ENCODE assay signal across 10 mouse cellular contexts in the genomic region with DNA sequence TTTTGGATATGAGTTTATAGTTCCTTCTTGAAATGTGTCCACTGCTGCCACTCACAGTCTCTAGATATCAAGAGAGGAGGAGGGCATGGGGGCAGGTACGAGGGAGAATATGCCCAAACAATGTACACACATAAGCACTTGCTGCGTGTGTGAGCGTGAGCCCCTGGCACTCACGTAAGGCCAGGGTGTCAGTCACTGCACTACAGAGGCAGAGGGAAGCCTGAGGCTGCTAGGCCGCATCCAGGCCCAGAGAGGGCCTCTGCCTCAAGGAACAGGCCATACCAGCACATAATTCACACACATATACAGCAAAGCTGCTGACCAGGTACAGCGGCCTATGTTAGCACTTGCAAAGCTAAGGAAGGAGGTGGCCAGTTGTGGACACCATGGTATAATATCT. TPM values are rescaled to one million over a fixed set of nuclear protein-coding genes. Genes with fewer than 3 reads are reported as not detected.
DNase-seq lines count a peak whose midpoint lies in the region; ATAC-seq and TF ChIP-seq lines count a peak whose summit lies in the region.
"Had no signal": no experiment of that assay in that cellular context is flagged by ENCODE, and none has a peak within 500 bp of the region (broad histone marks: within the 10 kb centered on the region; RNA-seq: fewer than 3 reads in every experiment).

No protein-coding gene starts in this region.

- no peak overlapping the region for H3K4me2 ChIP-seq in forebrain, embryonic 11.5 days (ENCODE audit: low read depth, low read length, severe bottlenecking)
- H3K4me2 ChIP-seq in liver, embryonic 11.5 days, result peak overlapping the region; percentile 70
- peak overlapping the region; percentile 15; the same call in 1 of the 2 replicates for H3K4me2 ChIP-seq in heart, postnatal 0 days (ENCODE audit: low read depth, low read length)
- peak overlapping the region; percentile 82 for H3K4me2 ChIP-seq in liver, postnatal 0 days (ENCODE audit: low read depth, low read length)

- no peak for DNase-seq in forebrain, embryonic 10.5 days (ENCODE audit: extremely low spot score, low spot score)
- no peak for DNase-seq in forebrain, embryonic 11.5 days (ENCODE audit: low spot score)
- DNase-seq in liver, embryonic 11.5 days (ENCODE audit: low spot score), result no peak
- DNase-seq in liver, result no peak
- no peak for DNase-seq in heart, postnatal 0 days (ENCODE audit: low spot score)
- DNase-seq in liver, postnatal 0 days, result peak; percentile 13
- DNase-seq in embryo, embryonic 10.5 days (ENCODE audit: low spot score), result no peak
- no peak for DNase-seq in layer of hippocampus, adult 11-12 months (ENCODE audit: low spot score)

- H3K27ac ChIP-seq in forebrain, embryonic 10.5 days, result no peak overlapping the region
- H3K27ac ChIP-seq in forebrain, embryonic 11.5 days (ENCODE audit: low read depth, low read length), result no peak overlapping the region
- no peak overlapping the region for H3K27ac ChIP-seq in liver, embryonic 11.5 days (ENCODE audit: low read depth, low read length)
- 0 out of 2 replicates have a peak overlapping the region, but pooled peaks have one; percentile 25 for H3K27ac ChIP-seq in heart, postnatal 0 days (ENCODE audit: low read depth)
- H3K27ac ChIP-seq in liver, postnatal 0 days (ENCODE audit: low read depth), result peak overlapping the region; percentile 37; the same call in 1 of the 2 replicates

- H3K4me3 ChIP-seq in forebrain, embryonic 10.5 days, result peak overlapping the region; percentile 98; the same call in 1 of the 2 replicates
- H3K4me3 ChIP-seq in forebrain, embryonic 11.5 days (ENCODE audit: low read depth, low read length), result no peak overlapping the region
- peak overlapping the region; percentile 97; the same call in 1 of the 2 replicates for H3K4me3 ChIP-seq in liver, embryonic 11.5 days (ENCODE audit: low read depth, low read length)
- peak overlapping the region; percentile 5; the same call in 1 of the 2 replicates for H3K4me3 ChIP-seq in heart, postnatal 0 days (ENCODE audit: low read depth, low read length)
- peak overlapping the region; percentile 96 for H3K4me3 ChIP-seq in liver, postnatal 0 days (ENCODE audit: low read depth, low read length)

- TF ChIP-seq EP300 in heart, postnatal 0 days (IDR thresholded peaks at IDR 0.05; ENCODE audit: low read depth), result no peak
- no peak for TF ChIP-seq EP300 in liver, postnatal 0 days (IDR thresholded peaks at IDR 0.05; ENCODE audit: low read depth)

- ATAC-seq in forebrain, embryonic 11.5 days (replicated peaks; ENCODE audit: low FRiP score), result no peak
- no peak for ATAC-seq in liver, embryonic 11.5 days (replicated peaks; ENCODE audit: low FRiP score)
- ATAC-seq in heart, postnatal 0 days (ENCODE audit: insufficient read depth, low read depth), result no peak
- ATAC-seq in liver, postnatal 0 days, result no peak
- ATAC-seq: activated CD4-positive, CD25-positive, alpha-beta regulatory T cell, adult 4 months; inflammation-experienced regulatory T-cells, adult 6 months had no signal

- peaks cover 23% of the 10 kb centered on the region for H3K36me3 ChIP-seq in forebrain, embryonic 10.5 days (replicated peaks)
- no peaks in the 10 kb centered on the region for H3K36me3 ChIP-seq in forebrain, embryonic 11.5 days (ENCODE audit: control insufficient read depth, insufficient read depth, low read length)
- peaks cover 5% of the 10 kb centered on the region for H3K36me3 ChIP-seq in liver, embryonic 11.5 days (ENCODE audit: control insufficient read depth, insufficient read depth, low read length)
- H3K36me3 ChIP-seq in heart, postnatal 0 days (replicated peaks; ENCODE audit: control insufficient read depth, insufficient read depth, low read length), result peaks cover 17% of the 10 kb centered on the region
- H3K36me3 ChIP-seq in liver, postnatal 0 days (replicated peaks; ENCODE audit: insufficient read depth, low read length), result peaks cover 12% of the 10 kb centered on the region; the same call in 1 of the 2 replicates

- no peak overlapping the region for H3K9ac ChIP-seq in forebrain, embryonic 11.5 days (ENCODE audit: low read length)
- peak overlapping the region; percentile 55 for H3K9ac ChIP-seq in liver, embryonic 11.5 days (ENCODE audit: low read depth, low read length)
- no peak overlapping the region; the same call in 1 of the 2 replicates for H3K9ac ChIP-seq in heart, postnatal 0 days (replicated peaks; ENCODE audit: low read depth, low read length)
- peak overlapping the region; percentile 47; the same call in 1 of the 2 replicates for H3K9ac ChIP-seq in liver, postnatal 0 days (replicated peaks)

- H3K9me3 ChIP-seq in forebrain, embryonic 10.5 days, result no peaks in the 10 kb centered on the region
- no peaks in the 10 kb centered on the region for H3K9me3 ChIP-seq in forebrain, embryonic 11.5 days (ENCODE audit: control insufficient read depth, low read length)
- no peaks in the 10 kb centered on the region for H3K9me3 ChIP-seq in liver, embryonic 11.5 days (ENCODE audit: control insufficient read depth, low read length)
- no peaks in the 10 kb centered on the region for H3K9me3 ChIP-seq in heart, postnatal 0 days (replicated peaks; ENCODE audit: control insufficient read depth, low read length)
- no peaks in the 10 kb centered on the region for H3K9me3 ChIP-seq in liver, postnatal 0 days (ENCODE audit: low read length)

- 88% methylated on average over 6 of the region's 6 CpGs for WGBS in forebrain, embryonic 10.5 days
- WGBS in forebrain, embryonic 11.5 days, result 85% methylated on average over 6 of the region's 6 CpGs
- 80% methylated on average over 6 of the region's 6 CpGs for WGBS in liver, embryonic 11.5 days
- 67% methylated on average over 6 of the region's 6 CpGs for WGBS in heart, postnatal 0 days
- WGBS in liver, postnatal 0 days (ENCODE audit: insufficient replicate concordance), result 72% methylated on average over 6 of the region's 6 CpGs

- peaks cover 19% of the 10 kb centered on the region for H3K4me1 ChIP-seq in forebrain, embryonic 10.5 days
- peaks cover 2% of the 10 kb centered on the region; the same call in 1 of the 2 replicates for H3K4me1 ChIP-seq in forebrain, embryonic 11.5 days (replicated peaks; ENCODE audit: control insufficient read depth, insufficient read depth, low read length)
- peaks cover 17% of the 10 kb centered on the region for H3K4me1 ChIP-seq in liver, embryonic 11.5 days (replicated peaks; ENCODE audit: control insufficient read depth, insufficient read depth, low read length)
- H3K4me1 ChIP-seq in heart, postnatal 0 days (ENCODE audit: control insufficient read depth, insufficient read depth), result peaks cover 19% of the 10 kb centered on the region; the same call in 1 of the 2 replicates
- H3K4me1 ChIP-seq in liver, postnatal 0 days (ENCODE audit: insufficient read depth), result peaks cover 20% of the 10 kb centered on the region

- H3K27me3 ChIP-seq in forebrain, embryonic 10.5 days (ENCODE audit: poor library complexity, severe bottlenecking), result no peaks in the 10 kb centered on the region
- H3K27me3 ChIP-seq in forebrain, embryonic 11.5 days (ENCODE audit: control insufficient read depth, insufficient read depth, low read length), result no peaks in the 10 kb centered on the region
- no peaks in the 10 kb centered on the region for H3K27me3 ChIP-seq in liver, embryonic 11.5 days (replicated peaks; ENCODE audit: control insufficient read depth, insufficient read depth, low read length)
- H3K27me3 ChIP-seq in heart, postnatal 0 days (ENCODE audit: control insufficient read depth, insufficient read depth, low read length), result no peaks in the 10 kb centered on the region
- no peaks in the 10 kb centered on the region for H3K27me3 ChIP-seq in liver, postnatal 0 days (ENCODE audit: insufficient read depth, low read length)

- TF ChIP-seq CTCF in heart, postnatal 0 days (IDR thresholded peaks at IDR 0.05; ENCODE audit: low read depth), result no peak
- TF ChIP-seq CTCF in liver, postnatal 0 days (IDR thresholded peaks at IDR 0.05; ENCODE audit: low read depth), result no peak

RNA-seq across cellular contexts. Expression of a gene that starts 2.1 kb away (rescaled TPM):
- polyA plus RNA-seq in forebrain, embryonic 10.5 days (2016; fragmentation: Nextera tagmentation; extraction: Ambion mirVana), result 37.0 and 38.5 TPM in 2 replicates
- 47.1 and 47.3 TPM in 2 replicates for polyA plus RNA-seq in forebrain, embryonic 11.5 days (2014; fragmentation: Nextera tagmentation; extraction: Ambion mirVana)
- 56.2 and 61.6 TPM in 2 replicates for polyA plus RNA-seq in liver, embryonic 11.5 days (2014; fragmentation: Nextera tagmentation; extraction: Ambion mirVana)
- total RNA-seq in heart, postnatal 0 days (2014; rRNA removed; ENCODE audit: low replicate concordance), result 41.1 and 46.0 TPM in 2 replicates
- 21.1 and 23.7 TPM in 2 replicates for polyA plus RNA-seq in heart, postnatal 0 days (2015; fragmentation: Nextera tagmentation; extraction: Ambion mirVana)
- polyA plus RNA-seq in liver, postnatal 0 days (2015; fragmentation: Nextera tagmentation; extraction: Ambion mirVana), result 18.8 and 18.9 TPM in 2 replicates

RNA-seq across cellular contexts. Expression of a gene that starts 44.8 kb away (rescaled TPM):
- 495 and 524 TPM in 2 replicates for polyA plus RNA-seq in forebrain, embryonic 10.5 days (2016; fragmentation: Nextera tagmentation; extraction: Ambion mirVana)
- 455 and 459 TPM in 2 replicates for polyA plus RNA-seq in forebrain, embryonic 11.5 days (2014; fragmentation: Nextera tagmentation; extraction: Ambion mirVana)
- 343 and 384 TPM in 2 replicates for polyA plus RNA-seq in liver, embryonic 11.5 days (2014; fragmentation: Nextera tagmentation; extraction: Ambion mirVana)
- total RNA-seq in heart, postnatal 0 days (2014; rRNA removed; ENCODE audit: low replicate concordance), result 88.5 and 95.0 TPM in 2 replicates
- 48.9 and 56.9 TPM in 2 replicates for polyA plus RNA-seq in heart, postnatal 0 days (2015; fragmentation: Nextera tagmentation; extraction: Ambion mirVana)
- 74.6 and 85.2 TPM in 2 replicates for polyA plus RNA-seq in liver, postnatal 0 days (2015; fragmentation: Nextera tagmentation; extraction: Ambion mirVana)

RNA-seq across cellular contexts. Expression of a gene that starts 55.4 kb away (rescaled TPM):
- polyA plus RNA-seq in forebrain, embryonic 10.5 days (2016; fragmentation: Nextera tagmentation; extraction: Ambion mirVana), result 73.4 and 74.5 TPM in 2 replicates
- polyA plus RNA-seq in forebrain, embryonic 11.5 days (2014; fragmentation: Nextera tagmentation; extraction: Ambion mirVana), result 61.5 and 65.1 TPM in 2 replicates
- polyA plus RNA-seq in liver, embryonic 11.5 days (2014; fragmentation: Nextera tagmentation; extraction: Ambion mirVana), result 73.0 and 77.5 TPM in 2 replicates
- total RNA-seq in heart, postnatal 0 days (2014; rRNA removed; ENCODE audit: low replicate concordance), result 2.2 TPM in 1 of 2 replicates, not detected in the other
- 5.6 and 7.3 TPM in 2 replicates for polyA plus RNA-seq in heart, postnatal 0 days (2015; fragmentation: Nextera tagmentation; extraction: Ambion mirVana)
- 19.4 and 19.6 TPM in 2 replicates for polyA plus RNA-seq in liver, postnatal 0 days (2015; fragmentation: Nextera tagmentation; extraction: Ambion mirVana)

Comparison
In these comparisons a context has a peak if more than half of its experiments do, and no peak if none do; other contexts are left out.
1. H3K27ac ChIP-seq: peak in heart, postnatal 0 days (single experiment) and liver, postnatal 0 days (single experiment); none in forebrain, embryonic 10.5 days (single experiment), forebrain, embryonic 11.5 days (single experiment) and liver, embryonic 11.5 days (single experiment).
2. H3K9ac ChIP-seq: peak in liver, embryonic 11.5 days (single experiment) and liver, postnatal 0 days (single experiment); none in forebrain, embryonic 11.5 days (single experiment) and heart, postnatal 0 days (single experiment).